Mouse (Mus musculus): ENCODE data around the gene Dpf1.

The Dpf1 gene

GRCm38 (mm10) chr7:29303738-29304462 is at the start of gene Dpf1:
Dpf1 (plus strand) TSS chr7:29303951.
- peak; percentile 93 for DNase-seq (ENCODE audit: low read depth, low spot score)

DNA sequence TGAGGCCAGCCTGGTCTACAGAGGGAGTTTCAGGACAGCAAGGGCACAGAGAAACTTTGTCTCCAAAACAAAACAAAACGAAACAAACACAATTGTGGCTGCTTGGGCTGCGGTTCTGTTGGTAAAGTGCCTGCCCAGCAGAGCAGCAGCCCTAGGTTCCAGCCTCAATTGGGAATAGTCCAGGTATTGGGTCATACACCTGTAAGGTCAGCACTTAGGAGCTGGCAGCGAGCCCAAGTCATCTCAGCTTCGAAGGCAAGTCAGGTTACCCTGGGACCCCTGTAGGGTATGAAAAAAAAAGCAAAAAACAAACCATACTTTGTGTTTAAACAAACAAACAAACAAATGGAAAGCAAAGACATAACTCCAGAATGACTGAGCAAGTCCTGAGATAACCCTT is 47.9 kb upstream of the Dpf1 start:
- DNase-seq (ENCODE audit: low read depth, low spot score): no peak

DNA sequence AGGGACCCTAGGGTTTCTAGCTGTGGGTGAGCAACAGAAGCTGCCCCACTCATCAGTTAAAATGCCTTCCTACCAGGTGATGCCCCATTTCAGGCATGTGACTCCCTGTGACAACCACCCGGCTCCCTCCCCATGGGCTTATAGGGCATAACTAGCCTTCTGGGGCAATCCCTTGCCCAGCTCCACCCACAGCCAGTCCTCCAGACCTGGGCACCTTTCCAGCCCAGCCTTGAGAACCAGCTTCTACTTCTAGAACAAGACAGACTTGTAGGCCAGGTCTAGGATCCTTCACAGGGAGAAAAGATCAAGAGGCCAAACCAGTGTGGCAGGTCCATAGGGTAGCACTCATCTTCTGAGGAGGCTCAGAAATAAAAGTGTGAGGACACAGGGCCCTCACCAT is 46.4 kb upstream of the Dpf1 start:
- no peak for DNase-seq (ENCODE audit: low read depth, low spot score)

DNA sequence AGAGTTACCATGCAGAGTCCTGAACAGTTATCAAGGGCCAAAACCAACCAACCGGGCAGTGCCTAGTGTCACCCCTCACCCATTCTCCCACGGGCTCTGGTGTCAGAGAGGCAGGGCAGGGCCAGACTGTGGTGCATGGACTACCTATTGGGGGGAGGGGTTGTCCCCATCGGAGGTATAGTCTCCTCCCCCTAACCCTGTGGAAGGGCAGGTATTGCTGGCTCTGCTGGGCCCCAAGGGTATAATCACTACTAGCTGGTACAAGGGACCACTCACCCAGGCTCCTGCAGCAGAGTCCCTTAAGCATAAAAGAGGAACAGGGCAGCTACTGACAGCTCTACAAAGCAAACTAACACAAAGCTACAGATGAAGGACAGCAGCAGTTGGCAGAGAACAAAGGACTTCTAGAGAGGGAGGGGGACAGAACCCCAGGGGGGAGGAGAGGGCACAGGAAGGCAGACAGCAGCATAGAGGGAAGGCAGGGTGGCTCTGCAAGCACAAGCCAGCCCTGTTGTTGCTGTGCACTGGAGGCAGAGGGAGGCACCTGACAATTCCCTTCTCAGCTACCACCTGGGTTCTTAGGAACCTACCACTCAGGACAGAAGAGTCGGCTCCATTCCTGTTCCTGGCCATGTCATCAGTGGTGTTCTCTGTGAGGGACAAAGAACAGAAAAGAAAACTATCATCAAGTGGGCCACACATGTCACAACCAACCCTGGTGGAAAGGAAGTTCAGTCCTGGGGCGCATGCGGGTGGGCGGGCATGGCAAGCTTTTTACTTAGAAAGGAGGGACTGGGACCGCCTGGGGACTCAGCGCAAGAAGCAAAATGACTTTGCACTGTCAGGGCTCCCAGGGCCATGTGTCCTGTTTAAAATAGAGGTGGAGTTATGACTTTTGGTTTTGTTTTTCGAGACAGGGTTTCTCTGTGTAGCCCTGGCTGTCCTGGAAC is 43.7 kb upstream of the Dpf1 start:
- no peak for DNase-seq (ENCODE audit: low read depth, low spot score)

DNA sequence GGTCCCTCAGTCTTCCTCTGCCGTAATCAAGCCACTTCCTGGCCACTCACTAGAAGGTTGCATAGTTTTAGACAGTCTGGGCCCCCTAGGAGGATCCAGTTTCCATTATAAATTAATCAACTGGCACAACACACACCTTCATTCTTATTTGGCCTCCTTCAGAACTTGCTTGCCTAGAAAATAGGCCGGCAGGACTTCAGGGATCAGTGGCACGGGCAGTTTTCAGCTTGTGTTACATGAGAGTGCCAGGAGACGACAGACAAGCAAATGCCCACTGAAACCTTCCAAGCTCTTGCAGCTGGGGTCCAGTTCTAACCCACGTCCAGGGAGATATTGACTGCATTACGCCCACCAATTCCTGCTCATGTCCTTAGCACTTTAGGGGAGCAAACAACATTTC is 41.6 kb upstream of the Dpf1 start:
- DNase-seq (ENCODE audit: low read depth, low spot score): no peak

- no peak for DNase-seq (ENCODE audit: low read depth, low spot score)
These were observed 39.9 kb upstream of the Dpf1 start for GRCm38 (mm10) chr7:29263831-29264230.

DNA sequence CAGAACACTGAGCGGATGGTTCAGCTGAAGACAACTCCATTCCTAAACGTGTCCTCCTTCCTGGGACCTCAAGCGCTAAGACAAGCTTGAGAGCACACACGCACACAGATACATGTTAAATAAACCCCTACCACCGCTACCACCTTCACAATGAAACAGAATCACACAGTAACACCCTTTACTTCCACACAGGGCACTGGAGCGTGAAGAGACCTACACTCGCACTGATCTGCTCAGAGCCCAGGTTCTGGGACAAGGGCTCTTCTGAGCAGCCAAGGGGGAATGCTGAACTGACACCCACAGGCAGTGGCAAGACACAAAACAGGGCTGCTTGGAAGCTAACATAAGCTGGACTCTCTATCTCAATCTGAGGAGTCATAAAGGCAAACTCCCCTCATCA is 38.1 kb upstream of the Dpf1 start:
- DNase-seq (ENCODE audit: low read depth, low spot score): no peak

DNA sequence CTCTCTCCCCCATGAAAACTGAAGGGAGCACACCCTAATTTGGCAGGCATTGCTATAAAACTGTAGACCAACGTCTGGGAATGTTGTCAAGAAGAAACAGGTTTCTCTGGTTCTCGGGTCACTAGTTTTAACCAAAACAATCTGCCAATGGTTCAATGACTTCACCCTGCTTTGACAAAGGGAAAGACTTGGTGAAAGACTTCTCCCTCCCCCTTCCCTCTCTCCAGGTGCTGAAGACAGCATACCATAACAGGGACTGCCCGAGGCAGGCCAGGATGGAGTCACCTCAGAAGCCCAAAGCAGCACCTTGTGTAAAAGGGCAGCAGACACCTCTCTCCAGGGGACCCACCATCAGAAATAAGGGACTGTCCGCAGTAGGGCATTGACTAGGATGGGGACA is 36.8 kb upstream of the Dpf1 start:
- no peak for DNase-seq (ENCODE audit: low read depth, low spot score)

DNA sequence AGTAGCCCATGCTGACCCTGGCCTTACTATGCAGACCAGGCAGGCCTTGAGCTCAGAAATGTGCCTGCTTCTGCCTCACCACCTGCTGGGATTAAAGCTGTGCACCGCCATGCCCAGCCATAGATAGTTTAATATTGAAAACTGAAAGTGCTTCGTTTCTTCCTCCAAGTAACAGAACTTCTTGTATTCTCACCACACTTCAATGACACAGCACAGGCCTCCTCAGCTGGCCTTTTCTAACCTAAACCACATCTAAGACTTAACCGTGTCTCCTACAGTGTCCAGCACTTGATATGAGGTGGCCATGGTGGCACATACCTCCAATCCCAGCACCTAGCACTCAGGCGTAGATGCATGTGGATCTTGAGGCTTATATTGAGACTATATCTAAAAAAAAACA is 33.3 kb upstream of the Dpf1 start:
- DNase-seq (ENCODE audit: low read depth, low spot score): no peak

DNA sequence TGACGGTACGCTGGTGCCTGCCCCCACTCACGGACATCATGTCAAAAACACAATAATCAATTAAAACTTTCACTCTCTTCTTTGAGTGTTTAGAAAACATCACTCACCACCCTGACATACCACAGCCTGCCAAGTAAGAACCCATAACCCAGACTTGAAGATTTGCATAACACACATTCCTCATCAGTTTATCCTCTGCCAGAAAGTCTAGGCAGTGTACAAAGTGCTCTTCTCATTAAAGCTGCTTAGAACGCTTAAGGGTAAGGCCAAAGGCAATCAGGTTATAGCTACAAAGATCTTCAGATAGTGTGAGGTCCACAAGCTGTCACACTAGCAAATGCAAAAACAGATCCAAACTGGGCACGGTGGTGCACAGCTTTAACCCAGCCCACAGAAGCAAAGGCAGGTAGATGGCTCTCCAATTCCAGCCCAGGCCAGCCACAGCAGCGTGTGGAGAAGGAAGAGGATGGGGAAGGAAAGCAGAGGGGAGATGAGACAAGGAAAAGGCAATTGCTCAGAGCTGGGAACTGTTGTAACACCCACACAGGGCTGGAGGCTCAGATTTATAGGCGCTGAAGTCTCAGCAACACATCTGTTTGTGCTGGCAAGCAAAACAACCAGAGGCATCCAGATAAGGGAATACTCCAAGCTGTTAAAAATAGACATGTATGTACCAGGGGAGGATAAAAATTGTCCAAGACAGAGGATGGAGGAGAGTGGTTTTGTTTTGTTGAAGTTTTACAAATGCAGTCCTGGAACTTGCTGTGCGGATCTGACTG is 31.9 kb upstream of the Dpf1 start:
- DNase-seq (ENCODE audit: low read depth, low spot score): no peak

- DNase-seq (ENCODE audit: low read depth, low spot score): no peak
These were observed 27.0 kb upstream of the Dpf1 start for GRCm38 (mm10) chr7:29276715-29277114.

GRCm38 (mm10) chr7:29277510-29277909 is 26.2 kb upstream of the Dpf1 start:
- no peak for DNase-seq (ENCODE audit: low read depth, low spot score)

DNA sequence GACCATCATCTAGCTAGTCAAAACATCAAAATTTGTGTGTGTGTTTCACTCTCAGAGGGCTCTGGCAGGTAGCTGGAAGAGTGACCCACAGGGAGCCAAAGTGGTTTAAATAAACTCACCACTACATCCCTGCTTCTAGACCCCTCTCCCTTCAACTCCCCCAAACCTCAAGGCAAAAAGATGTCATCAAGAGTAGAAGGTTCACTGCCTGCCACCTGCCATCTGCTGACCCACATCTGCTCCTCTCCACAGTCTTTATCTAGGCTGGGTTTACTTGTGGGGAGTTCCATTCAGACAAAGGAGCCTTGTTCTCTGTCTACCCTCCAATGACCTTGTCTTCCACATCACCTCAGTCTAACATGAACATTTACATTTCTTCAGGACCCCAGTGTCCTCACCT is 24.5 kb upstream of the Dpf1 start:
- DNase-seq (ENCODE audit: low read depth, low spot score): no peak

GRCm38 (mm10) chr7:29279924-29280323 is 23.8 kb upstream of the Dpf1 start:
- DNase-seq (ENCODE audit: low read depth, low spot score): no peak

GRCm38 (mm10) chr7:29280801-29281200 is 22.9 kb upstream of the Dpf1 start:
- DNase-seq (ENCODE audit: low read depth, low spot score): no peak

- DNase-seq (ENCODE audit: low read depth, low spot score): no peak
These were observed 22.3 kb upstream of the Dpf1 start, which contains the start of gene Spint2 for GRCm38 (mm10) chr7:29281201-29282073. Spint2 (minus strand) TSS chr7:29281912.

DNA sequence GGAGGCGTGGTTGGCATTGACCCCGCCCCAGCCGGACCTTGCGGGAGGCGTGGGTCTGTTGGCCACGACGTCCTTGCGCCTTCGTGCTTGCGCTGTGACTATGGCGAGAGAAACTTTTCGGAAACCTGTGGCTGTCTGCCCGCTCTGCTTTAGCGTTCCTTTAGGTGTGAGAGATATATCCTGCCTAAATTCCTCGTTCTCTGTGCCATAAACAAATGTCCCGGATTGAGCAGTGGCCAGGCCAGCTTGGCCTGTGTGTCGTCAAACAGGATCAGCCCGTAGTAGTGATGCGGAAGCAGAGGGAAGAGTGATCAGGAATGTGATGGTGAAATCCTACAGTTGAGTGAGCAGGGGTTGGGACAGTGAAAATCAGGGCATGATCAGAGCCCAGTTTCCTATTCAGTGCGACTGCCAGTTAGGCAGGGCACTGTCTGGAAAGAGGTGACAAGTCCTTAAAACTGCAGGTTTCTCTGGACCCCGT is 21.6 kb upstream of the Dpf1 start:
- no peak for DNase-seq (ENCODE audit: low read depth, low spot score)

- DNase-seq (ENCODE audit: low read depth, low spot score): no peak
These were observed 19.9 kb upstream of the Dpf1 start for GRCm38 (mm10) chr7:29283876-29284275.

- no peak for DNase-seq (ENCODE audit: low read depth, low spot score)
These were observed 19.2 kb upstream of the Dpf1 start for GRCm38 (mm10) chr7:29284523-29284922.

- no peak for DNase-seq (ENCODE audit: low read depth, low spot score)
These were observed 16.3 kb upstream of the Dpf1 start for GRCm38 (mm10) chr7:29287481-29287880.

GRCm38 (mm10) chr7:29288079-29288478 is 15.7 kb upstream of the Dpf1 start:
- no peak for DNase-seq (ENCODE audit: low read depth, low spot score)

Measured in brain, embryonic 18.5 days (tissue).